Mouse (Mus musculus): Measurements from ENCODE around the gene Ssu72.

DNA sequence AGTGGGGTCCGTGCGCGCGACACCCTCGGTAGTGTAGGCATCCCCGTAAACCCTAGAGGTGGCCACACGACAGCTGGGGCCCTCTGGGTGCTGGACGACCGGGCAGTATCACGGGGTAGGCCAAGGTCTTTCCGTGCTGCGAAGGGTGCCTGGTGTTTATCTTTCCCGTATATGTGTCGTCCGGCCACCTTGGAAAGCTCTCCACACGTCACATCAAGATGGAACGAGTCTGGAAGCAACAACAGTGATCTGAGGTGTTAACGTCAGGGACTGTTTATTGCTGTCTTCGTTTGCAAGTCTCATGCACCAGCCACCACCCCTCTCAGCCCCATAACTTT is 961 bp downstream of the Ssu72 start:
- TF ChIP-seq MAX (IDR thresholded peaks at IDR 0.05; ENCODE audit: low read length) (peak; percentile 23; the same call in 1 of the 2 replicates), EP300 (IDR thresholded peaks at IDR 0.05; ENCODE audit: low read depth in 1 of 2, low read length in 2 of 2) (no peak), CTCF (IDR thresholded peaks at IDR 0.05 in 2 of 3, conservative IDR thresholded peaks at IDR 0.05 in 1 of 3; ENCODE audit: control insufficient read depth in 1 of 3, insufficient read depth in 1 of 3, low read depth in 2 of 3, low read length in 3 of 3, poor library complexity in 1 of 3, severe bottlenecking in 1 of 3) (no peak), POLR2A (IDR thresholded peaks at IDR 0.05; ENCODE audit: control insufficient read depth in 1 of 2, insufficient read depth in 1 of 2, low read depth in 1 of 2, low read length in 2 of 2, poor library complexity in 1 of 2) (no peak), E2F4 (IDR thresholded peaks at IDR 0.05; ENCODE audit: borderline replicate concordance, low read depth, low read length) (no peak), ZMIZ1 (IDR thresholded peaks at IDR 0.05; ENCODE audit: low read depth, low read length) (no peak), MEF2A (IDR thresholded peaks at IDR 0.05; ENCODE audit: extremely low read depth, insufficient replicate concordance, low read depth, low read length, poor library complexity, severe bottlenecking) (no peak), MYC (IDR thresholded peaks at IDR 0.05; ENCODE audit: low read depth, low read length) (no peak), ELF1 (IDR thresholded peaks at IDR 0.05; ENCODE audit: low read depth, low read length) (0 out of 2 replicates have a peak, but pooled peaks have one; percentile 8), CHD1 (IDR thresholded peaks at IDR 0.05; ENCODE audit: low read depth, low read length) (no peak), GABPA (IDR thresholded peaks at IDR 0.05; ENCODE audit: low read depth, low read length) (no peak), TCF12 (IDR thresholded peaks at IDR 0.05; ENCODE audit: low read depth, low read length) (peak; percentile 15; the same call in 1 of the 2 replicates), TAL1 (IDR thresholded peaks at IDR 0.05; ENCODE audit: low read length) (no peak)

Measured in MEL (cell line).